Mouse (Mus musculus) stomach, embryonic 15.5 days (tissue): Measurements from ENCODE around the gene Folr1. TPM values are rescaled to one million over a fixed set of nuclear protein-coding genes. Genes with fewer than 3 reads are reported as not detected.

Experiments
- ATAC-seq: fragments of 200-750 bp; cut with Nextera tagmentation; 2 replicates; pipeline ENCODE4 v1.8.0; 2017; ENCODE audit warnings: low read depth, moderate number of reproducible peaks, moderate TSS enrichment; ENCODE audit not compliant: insufficient read depth, low FRiP score
- H3K27ac ChIP-seq: fragments of 300-500 bp; sonication (generic); 2 replicates; pipeline ENCODE4 v1.5.1; 2015; ENCODE audit warnings: mild to moderate bottlenecking, inconsistent platforms
- H3K27me3 ChIP-seq: fragments of 300-500 bp; sonication (generic); replicated peaks from 2 replicates; pipeline ENCODE4 v1.6.1; 2015; ENCODE audit warnings: inconsistent platforms
- H3K36me3 ChIP-seq: fragments of 300-500 bp; sonication (generic); 2 replicates; pipeline ENCODE4 v1.6.1; 2015; ENCODE audit warnings: inconsistent platforms
- H3K4me1 ChIP-seq: fragments of 300-500 bp; sonication (generic); 2 replicates; pipeline ENCODE4 v1.6.1; 2015; ENCODE audit warnings: inconsistent platforms
- H3K4me2 ChIP-seq: fragments of 300-500 bp; sonication (generic); 2 replicates; pipeline ENCODE4 v1.6.1; 2015; ENCODE audit warnings: mild to moderate bottlenecking, inconsistent platforms
- H3K4me3 ChIP-seq: fragments of 300-500 bp; sonication (generic); replicated peaks from 2 replicates; pipeline ENCODE4 v1.5.1; 2015; ENCODE audit warnings: inconsistent platforms
- H3K9ac ChIP-seq: fragments of 300-500 bp; sonication (generic); 2 replicates; pipeline ENCODE4 v1.6.1; 2015; ENCODE audit warnings: inconsistent platforms
- H3K9me3 ChIP-seq: fragments of 300-500 bp; sonication (generic); 2 replicates; pipeline ENCODE4 v1.6.1; 2016; ENCODE audit warnings: inconsistent platforms
- WGBS: fragments of 180-500 bp; shearing (Covaris S2); methylation state at CpG from one replicate; pipeline ENCODE4 v1.1.7; 2015; 5-methylcytosine and 5-hydroxymethylcytosine counted together
- microRNA-seq: library from miRNA; unstranded; fragments of <30 nt; microRNA quantifications from one replicate; pipeline ENCODE4, GENCODE M21; 2016
- polyA plus RNA-seq: library from polyadenylated mRNA; unstranded; fragments of >200 nt; fragmentation: Nextera tagmentation; extraction: Ambion mirVana; gene quantifications from 2 replicates; pipeline ENCODE4 v1.2.1, GENCODE M21; 2015

The Folr1 gene
- polyA plus RNA-seq, 1 experiment from 2014 or later, result 18.5 TPM

GRCm38 (mm10) chr7:101823758-101824630, 46.6 kb downstream of the Folr1 start:
- H3K9ac ChIP-seq, result no peak overlapping the region
- H3K27ac ChIP-seq, result no peak overlapping the region
- no peak for ATAC-seq
- H3K9me3 ChIP-seq, result no peaks in the 10 kb centered on the region
- WGBS, result 76% methylated on average over 18 of the region's 18 CpGs
- H3K27me3 ChIP-seq, result peaks cover 26% of the 10 kb centered on the region
- no peak overlapping the region for H3K4me3 ChIP-seq
- no peak overlapping the region for H3K4me2 ChIP-seq
- peaks cover 44% of the 10 kb centered on the region for H3K36me3 ChIP-seq
- H3K4me1 ChIP-seq, result peaks cover 24% of the 10 kb centered on the region

- H3K4me3 ChIP-seq, result no peak overlapping the region
- no peak for ATAC-seq
- H3K9me3 ChIP-seq, result no peaks in the 10 kb centered on the region
- H3K9ac ChIP-seq, result no peak overlapping the region
- WGBS, result 50% methylated on average over 32 of the region's 32 CpGs
- peaks cover 28% of the 10 kb centered on the region for H3K4me1 ChIP-seq
- H3K4me2 ChIP-seq, result no peak overlapping the region
- H3K27me3 ChIP-seq, result peaks cover 34% of the 10 kb centered on the region
- H3K36me3 ChIP-seq, result peaks cover 35% of the 10 kb centered on the region
- H3K27ac ChIP-seq, result no peak overlapping the region
These were observed 47.5 kb downstream of the Folr1 start for GRCm38 (mm10) chr7:101822836-101823757.

GRCm38 (mm10) chr7:101821571-101822501, 48.8 kb downstream of the Folr1 start:
- peaks cover 26% of the 10 kb centered on the region for H3K36me3 ChIP-seq
- peak overlapping the region; percentile 48 for H3K4me3 ChIP-seq
- WGBS, result under 1% methylated on average over 70 of the region's 71 CpGs
- peaks cover 30% of the 10 kb centered on the region for H3K4me1 ChIP-seq
- peak overlapping the region; percentile 76 for H3K27ac ChIP-seq
- H3K27me3 ChIP-seq, result peaks cover 47% of the 10 kb centered on the region
- peak overlapping the region; percentile 32; the same call in 1 of the 2 replicates for H3K9ac ChIP-seq
- peak; percentile 87 for ATAC-seq
- peak overlapping the region; percentile 97 for H3K4me2 ChIP-seq
- no peaks in the 10 kb centered on the region for H3K9me3 ChIP-seq

- Histone ChIP-seq H3K4me1 (peaks cover 30% of the 10 kb centered on the region), H3K4me2 (peak overlapping the region; percentile 97), H3K27me3 (peaks cover 54% of the 10 kb centered on the region), H3K27ac (no peak overlapping the region), H3K9ac (no peak overlapping the region), H3K4me3 (peak overlapping the region; percentile 48), H3K36me3 (peaks cover 13% of the 10 kb centered on the region), H3K9me3 (no peaks in the 10 kb centered on the region)
- ATAC-seq, result no peak
- 3% methylated on average over 35 of the region's 35 CpGs for WGBS
These were observed 50.1 kb downstream of the Folr1 start for GRCm38 (mm10) chr7:101820295-101821030.

- H3K36me3 ChIP-seq, result no peaks in the 10 kb centered on the region
- no peak for ATAC-seq
- peaks cover 27% of the 10 kb centered on the region for H3K4me1 ChIP-seq
- no peak within 1 kb of the TSS for H3K27ac ChIP-seq
- WGBS, result 1% methylated on average over 37 of the region's 45 CpGs
- no peaks in the 10 kb centered on the region for H3K9me3 ChIP-seq
- H3K27me3 ChIP-seq, result peaks cover 54% of the 10 kb centered on the region
- H3K9ac ChIP-seq, result no peak within 1 kb of the TSS
- H3K4me3 ChIP-seq, result peak within 1 kb of the TSS; percentile 32
- H3K4me2 ChIP-seq, result peak within 1 kb of the TSS; percentile 51
These were observed 52.7 kb downstream of the Folr1 start, which contains the start of gene Phox2a for GRCm38 (mm10) chr7:101817861-101818401. Gene Phox2a (plus strand): TSS chr7:101818313.

Small RNA genes within 50 kb of the gene (microRNA-seq; reads per million reads assigned to microRNA genes)
- gene Gm22655, result not detected

Other genes with a start within 250 kb of the Folr1 start
- 53.1 and 56.0 TPM in 2 replicates for gene Clpb, start 207.2 kb downstream of the Folr1 start, polyA plus RNA-seq
- gene Phox2a, start 52.5 kb downstream of the Folr1 start, polyA plus RNA-seq, result 5.2 and 6.0 TPM in 2 replicates
- gene Inppl1, start 32.6 kb downstream of the Folr1 start, polyA plus RNA-seq, result 39.7 and 49.4 TPM in 2 replicates
- gene Folr2, start 13.6 kb downstream of the Folr1 start, polyA plus RNA-seq, result 1.7 and 2.0 TPM in 2 replicates
- gene Anapc15, start 7.1 kb downstream of the Folr1 start, polyA plus RNA-seq, result 56.9 and 68.7 TPM in 2 replicates
- 147 and 154 TPM in 2 replicates for gene Lamtor1, start 35.1 kb upstream of the Folr1 start, polyA plus RNA-seq
- 0.15 and 0.26 TPM in 2 replicates for gene Tomt, start 35.6 kb upstream of the Folr1 start, polyA plus RNA-seq
- gene Lrrc51, start 63.1 kb upstream of the Folr1 start, polyA plus RNA-seq, result 8.3 and 9.3 TPM in 2 replicates
- gene Numa1, start 63.3 kb upstream of the Folr1 start, polyA plus RNA-seq, result 56.5 and 72.2 TPM in 2 replicates
- 2.3 and 3.1 TPM in 2 replicates for gene Il18bp, start 147.9 kb upstream of the Folr1 start, polyA plus RNA-seq
- 25.2 and 26.4 TPM in 2 replicates for gene Rnf121, start 194.7 kb upstream of the Folr1 start, polyA plus RNA-seq
- gene Xndc1, start 194.7 kb upstream of the Folr1 start, polyA plus RNA-seq, result 26.0 TPM in 2 replicates
- gene Xntrpc, start 194.9 kb upstream of the Folr1 start, polyA plus RNA-seq, result 1.2 and 1.3 TPM in 2 replicates
- gene Trpc2, start 212.3 kb upstream of the Folr1 start, polyA plus RNA-seq, result not detected in 2 replicates
- gene Art1, start 231.0 kb upstream of the Folr1 start, polyA plus RNA-seq, result 0.48 and 1.2 TPM in 2 replicates
- 0.53 and 0.61 TPM in 2 replicates for gene Art5, start 238.7 kb upstream of the Folr1 start, polyA plus RNA-seq
- not detected in 2 replicates for gene Chrna10, start 246.0 kb upstream of the Folr1 start, polyA plus RNA-seq